Mouse (Mus musculus): ENCODE results near the gene Mettl7a2.

DNA sequence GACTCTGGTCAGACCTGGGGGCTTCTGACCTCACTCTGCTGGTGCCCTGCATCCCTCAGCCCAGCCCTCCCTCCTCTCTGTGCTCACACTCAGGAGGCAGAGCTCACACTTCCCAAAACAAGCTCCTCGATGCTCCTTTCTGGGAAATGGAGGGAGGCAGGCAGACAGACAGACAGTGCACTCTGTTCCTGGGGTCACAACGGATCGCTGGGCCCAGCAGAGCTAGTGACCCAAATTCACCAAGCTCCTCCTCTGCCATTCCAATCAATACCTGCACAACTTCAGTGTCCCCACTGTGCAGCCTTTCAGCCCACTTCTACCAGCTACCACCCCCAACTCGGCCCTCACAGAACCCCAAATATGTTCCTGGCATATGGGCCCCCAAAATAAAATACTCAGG is 48.8 kb downstream of the Mettl7a2 start:
- no peak for TF ChIP-seq CHD2 (IDR thresholded peaks at IDR 0.05; ENCODE audit: low read depth, low read length)
- TF ChIP-seq ZNF384 (IDR thresholded peaks at IDR 0.05; ENCODE audit: low read depth, low read length) = no peak
- TF ChIP-seq MAFK (IDR thresholded peaks at IDR 0.05; ENCODE audit: insufficient read depth, low read depth, low read length) = no peak
- TF ChIP-seq HCFC1 (IDR thresholded peaks at IDR 0.05; ENCODE audit: borderline replicate concordance, insufficient read depth, low read length) = no peak

All from ES-E14 (cell line).